Mouse (Mus musculus) bone marrow, adult 2 months (tissue): ENCODE data around the gene Cd300lf. TPM values are rescaled to one million over a fixed set of nuclear protein-coding genes. Genes with fewer than 3 reads are reported as not detected.
A peak's percentile ranks its signal among the peaks of the same experiment; 100 is the strongest.

Source experiments
- H3K27ac ChIP-seq: fragments of 200-500 bp; 2 replicates; pipeline ENCODE4 v1.5.1; 2012; ENCODE audit warnings: low read depth, mild to moderate bottlenecking, control low read depth, inconsistent platforms, low read length; ENCODE audit not compliant: control insufficient read depth, poor library complexity, insufficient read depth
- H3K4me1 ChIP-seq: fragments of 200-500 bp; 2 replicates; pipeline ENCODE4 v1.6.1; 2011; ENCODE audit warnings: low read length; ENCODE audit not compliant: control insufficient read depth, insufficient read depth
- H3K4me3 ChIP-seq: fragments of 200-500 bp; replicated peaks from 2 replicates; pipeline ENCODE3; 2011; ENCODE audit warnings: mild to moderate bottlenecking, low read depth, low read length, control low read depth; ENCODE audit not compliant: control insufficient read depth
- CTCF ChIP-seq: fragments of 200-500 bp; IDR thresholded peaks from 2 replicates; pipeline ENCODE4 v1.5.1; 2011; ENCODE audit warnings: low read length, control low read depth; ENCODE audit not compliant: control insufficient read depth, insufficient read depth
- POLR2A ChIP-seq: fragments of 200-500 bp; IDR thresholded peaks from 2 replicates; pipeline ENCODE4 v1.6.1; 2011; ENCODE audit warnings: low read depth, mild to moderate bottlenecking, control low read depth, low read length, borderline replicate concordance; ENCODE audit not compliant: control insufficient read depth
- WGBS: fragments of 180-500 bp; shearing (Covaris S2); methylation state at CpG from one replicate; pipeline ENCODE4 v1.1.7; 2018; 5-methylcytosine and 5-hydroxymethylcytosine counted together
- polyA plus RNA-seq: library from polyadenylated mRNA; stranded (reverse); fragments of >200 nt; gene quantifications from 2 replicates; pipeline ENCODE4 v1.2.4, GENCODE M21; 2011; ENCODE audit warnings: low replicate concordance; ENCODE audit not compliant: missing spikeins, insufficient read depth, insufficient read length

The Cd300lf gene
- polyA plus RNA-seq, 1 experiment: 79.7 TPM

DNA sequence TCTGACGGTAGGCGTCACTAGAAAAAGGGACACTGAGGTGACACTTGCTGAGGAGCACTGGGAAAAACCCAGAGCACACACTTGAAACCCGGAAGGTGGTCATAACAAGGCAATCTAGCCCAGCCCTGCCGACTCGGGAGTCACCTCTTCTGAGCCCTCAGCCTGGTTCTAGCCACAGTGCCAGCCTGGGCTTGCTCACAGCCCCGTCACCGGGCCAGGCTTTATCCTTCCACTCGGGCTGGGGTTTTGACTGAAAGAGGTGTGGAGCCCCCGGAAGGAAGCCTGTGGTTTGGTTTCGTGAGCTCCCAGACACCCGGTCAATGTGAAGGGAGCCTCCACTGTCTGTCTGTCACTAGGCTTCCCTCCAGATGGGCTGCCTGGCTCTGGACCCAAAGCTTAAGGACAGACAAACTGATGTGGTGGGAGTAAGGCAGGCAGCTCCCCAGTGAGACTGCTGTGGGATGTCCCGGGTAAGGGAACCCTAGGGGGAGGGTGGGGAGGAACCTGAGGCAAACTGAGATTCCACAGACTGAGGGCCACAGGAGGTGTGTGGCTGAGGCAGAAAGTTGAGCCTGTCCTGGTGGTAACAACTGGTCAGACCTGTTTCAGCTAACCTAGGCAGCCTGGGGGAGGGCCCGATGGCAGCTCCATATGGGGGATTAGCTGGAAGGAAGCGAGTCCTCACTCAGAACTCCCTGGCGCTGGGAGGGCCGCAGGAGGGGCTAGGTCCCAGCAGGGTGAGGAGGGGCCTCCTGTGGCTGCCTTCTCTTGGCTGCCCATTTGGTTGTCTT lies 40.0 kb upstream of the Cd300lf start:
- H3K4me3 ChIP-seq: no peak overlapping the region
- TF ChIP-seq POLR2A: no peak
- TF ChIP-seq CTCF: no peak
- H3K27ac ChIP-seq: peak overlapping the region; percentile 21
- WGBS: 20% methylated on average over 16 of the region's 16 CpGs
- H3K4me1 ChIP-seq: peaks cover 10% of the 10 kb centered on the region

- Histone ChIP-seq H3K4me1 (peaks cover 10% of the 10 kb centered on the region), H3K27ac (no peak overlapping the region), H3K4me3 (no peak overlapping the region)
- TF ChIP-seq POLR2A (no peak), CTCF (no peak)
- 37% methylated on average over 4 of the region's 4 CpGs for WGBS
These were observed 39.1 kb upstream of the Cd300lf start for GRCm38 (mm10) chr11:115172825-115173287.

DNA sequence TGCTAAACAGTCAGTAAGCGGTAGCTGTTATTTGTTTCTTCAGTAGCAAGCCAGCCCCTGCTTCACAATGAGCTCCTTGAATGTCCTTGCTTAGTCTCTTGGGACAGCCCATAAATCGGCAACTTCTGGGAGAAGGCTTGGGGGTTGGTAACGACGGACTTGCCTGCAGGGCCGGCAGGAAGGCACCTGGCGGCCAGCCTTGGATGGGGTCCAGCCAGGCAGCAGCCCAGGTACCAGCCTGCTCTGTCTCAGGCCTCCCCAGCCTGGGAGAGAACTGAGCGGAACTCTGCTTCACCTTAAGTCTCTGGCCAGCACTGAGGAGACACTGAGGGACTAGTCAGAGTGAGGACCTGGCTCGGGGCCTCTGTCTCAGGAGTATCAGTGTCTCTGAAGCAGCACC lies 37.3 kb upstream of the Cd300lf start:
- Histone ChIP-seq H3K27ac (no peak overlapping the region), H3K4me1 (peaks cover 10% of the 10 kb centered on the region), H3K4me3 (no peak overlapping the region)
- TF ChIP-seq CTCF (no peak), POLR2A (no peak)
- 71% methylated on average over 8 of the region's 8 CpGs for WGBS

GRCm38 (mm10) chr11:115169430-115169829 lies 35.6 kb upstream of the Cd300lf start:
- 89% methylated on average over 4 of the region's 4 CpGs for WGBS
- H3K4me3 ChIP-seq: no peak overlapping the region
- H3K27ac ChIP-seq: no peak overlapping the region
- peaks cover 8% of the 10 kb centered on the region for H3K4me1 ChIP-seq
- no peak for TF ChIP-seq POLR2A
- no peak for TF ChIP-seq CTCF

GRCm38 (mm10) chr11:115167631-115168249 lies 33.9 kb upstream of the Cd300lf start:
- H3K4me1 ChIP-seq: peaks cover 3% of the 10 kb centered on the region
- 64% methylated on average over 8 of the region's 8 CpGs for WGBS
- no peak overlapping the region for H3K27ac ChIP-seq
- H3K4me3 ChIP-seq: no peak overlapping the region
- TF ChIP-seq CTCF (no peak), POLR2A (no peak)

- WGBS: 63% methylated on average over 3 of the region's 3 CpGs
- Histone ChIP-seq H3K4me1 (no peaks in the 10 kb centered on the region; the same call in 1 of the 2 replicates), H3K4me3 (no peak overlapping the region), H3K27ac (no peak overlapping the region)
- TF ChIP-seq POLR2A (no peak), CTCF (no peak)
These were observed 33.0 kb upstream of the Cd300lf start for GRCm38 (mm10) chr11:115166776-115167175.

GRCm38 (mm10) chr11:115164976-115165374 lies 31.2 kb upstream of the Cd300lf start:
- Histone ChIP-seq H3K27ac (no peak overlapping the region), H3K4me1 (no peaks in the 10 kb centered on the region; the same call in 1 of the 2 replicates), H3K4me3 (peak overlapping the region; percentile 92)
- TF ChIP-seq POLR2A: no peak
- TF ChIP-seq CTCF: no peak
- WGBS: 10% methylated on average over 9 of the region's 9 CpGs

DNA sequence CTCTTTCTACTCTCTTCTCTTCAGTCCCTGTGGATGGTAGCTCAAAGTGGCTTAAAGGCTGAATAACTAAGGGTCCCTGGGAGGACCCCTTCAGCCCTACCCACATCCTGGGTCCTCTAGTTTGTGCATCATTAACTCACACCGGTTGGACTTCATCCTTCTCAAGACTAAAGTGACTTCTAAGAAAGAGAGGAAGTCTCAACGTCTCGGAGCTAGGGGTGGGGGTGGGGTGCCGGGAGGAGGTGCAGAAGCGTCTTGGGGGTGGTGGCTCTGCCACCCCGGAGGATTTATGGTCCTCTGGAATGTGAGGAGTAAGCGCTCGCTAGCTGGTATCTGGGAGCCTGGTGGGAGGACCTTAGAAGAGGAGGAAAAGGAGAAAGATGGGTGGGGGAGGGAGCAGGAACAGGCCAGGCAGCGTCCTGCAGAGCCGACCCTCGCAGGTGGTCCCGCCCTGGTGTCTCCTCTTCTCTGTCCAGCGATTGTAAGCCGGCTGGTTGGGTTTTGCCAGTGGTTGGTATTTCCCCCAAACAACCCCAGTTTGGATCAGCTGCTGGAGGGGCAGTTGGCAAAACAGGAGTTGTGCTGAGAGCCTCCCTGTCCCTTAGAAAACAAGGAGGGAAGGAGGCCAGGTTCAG lies 30.7 kb upstream of the Cd300lf start:
- no peak overlapping the region; the same call in 1 of the 2 replicates for H3K27ac ChIP-seq
- TF ChIP-seq POLR2A (no peak), CTCF (no peak)

More for the DNA sequence above, 30.7 kb upstream of the Cd300lf start:
- no peaks in the 10 kb centered on the region; the same call in 1 of the 2 replicates for H3K4me1 ChIP-seq
- peak overlapping the region; percentile 92 for H3K4me3 ChIP-seq
- under 1% methylated on average over 14 of the region's 14 CpGs for WGBS
